Comparison of ENCODE assay signal across 8 mouse cellular contexts in genomic region chr13:94285281-94285871, GRCm38 (mm10). TPM values are rescaled to one million over a fixed set of nuclear protein-coding genes. Genes with fewer than 3 reads are reported as not detected.
DNase-seq lines count a peak whose midpoint lies in the region; ATAC-seq and TF ChIP-seq lines count a peak whose summit lies in the region.

Gene Scamp1 (minus strand): TSS chr13:94285857.

- no peaks in the 10 kb centered on the region for H3K36me3 ChIP-seq in forebrain, embryonic 14.5 days (ENCODE audit: control insufficient read depth, insufficient read depth, low read length)
- no peaks in the 10 kb centered on the region for H3K36me3 ChIP-seq in liver, embryonic 15.5 days (replicated peaks)
- no peaks in the 10 kb centered on the region for H3K36me3 ChIP-seq in neural tube, embryonic 12.5 days
- H3K36me3 ChIP-seq in stomach, postnatal 0 days (ENCODE audit: control insufficient read depth, insufficient read depth, low read length), result no peaks in the 10 kb centered on the region

- peaks cover 11% of the 10 kb centered on the region for H3K4me1 ChIP-seq in forebrain, embryonic 14.5 days (ENCODE audit: control insufficient read depth, insufficient read depth, low read length)
- H3K4me1 ChIP-seq in liver, embryonic 15.5 days (replicated peaks), result peaks cover 34% of the 10 kb centered on the region
- H3K4me1 ChIP-seq in neural tube, embryonic 12.5 days, result peaks cover 7% of the 10 kb centered on the region
- no peaks in the 10 kb centered on the region; the same call in 1 of the 2 replicates for H3K4me1 ChIP-seq in stomach, postnatal 0 days (replicated peaks; ENCODE audit: control insufficient read depth, insufficient read depth)

- peak; percentile 97 for ATAC-seq in forebrain, embryonic 14.5 days
- ATAC-seq in liver, embryonic 15.5 days (ENCODE audit: insufficient read depth), result peak; percentile 90
- peak; percentile 98 for ATAC-seq in neural tube, embryonic 12.5 days (ENCODE audit: low FRiP score, low read depth)
- peak; percentile 98 for ATAC-seq in stomach, postnatal 0 days (ENCODE audit: low FRiP score, low TSS enrichment)

- no peak for TF ChIP-seq EP300 in stomach, postnatal 0 days (optimal IDR thresholded peaks at IDR 0.05)

- intact Hi-C loops in heart, postnatal 10 days (cut with DNase I), result loop anchor here (5.0 kb wide), 1 partner anchor 72 kb away; the partner anchor contains the start of gene Ap3b1

- DNase-seq in CD8-positive naive resting alpha-beta T cell, adult 2 months (ENCODE audit: low read depth in 2 of 2, low spot score in 2 of 2), result peak; percentile 58 to 69
- DNase-seq in cerebellum, adult 11 months, result peak; percentile 90
- peak; percentile 92 for DNase-seq in forebrain, embryonic 14.5 days (ENCODE audit: low spot score)
- peak; percentile 93 to 95 for DNase-seq in heart, postnatal 10 days
- DNase-seq in kidney, postnatal 4 days, result peak; percentile 92 to 95
- DNase-seq in stomach, postnatal 0 days (ENCODE audit: low spot score), result peak; percentile 94

- H3K9ac ChIP-seq in forebrain, embryonic 14.5 days (ENCODE audit: low read length), result peak within 1 kb of the TSS; percentile 92
- peak within 1 kb of the TSS; percentile 82 for H3K9ac ChIP-seq in liver, embryonic 15.5 days
- peak within 1 kb of the TSS; percentile 91 for H3K9ac ChIP-seq in neural tube, embryonic 12.5 days
- peak within 1 kb of the TSS; percentile 96 for H3K9ac ChIP-seq in stomach, postnatal 0 days (ENCODE audit: low read length)

- peak within 1 kb of the TSS; percentile 79 for H3K4me2 ChIP-seq in forebrain, embryonic 14.5 days (ENCODE audit: low read length)
- peak within 1 kb of the TSS; percentile 94 for H3K4me2 ChIP-seq in liver, embryonic 15.5 days
- H3K4me2 ChIP-seq in neural tube, embryonic 12.5 days (replicated peaks), result peak within 1 kb of the TSS; percentile 80
- H3K4me2 ChIP-seq in stomach, postnatal 0 days (replicated peaks; ENCODE audit: low read depth), result peak within 1 kb of the TSS; percentile 89

- H3K27me3 ChIP-seq in forebrain, embryonic 14.5 days (replicated peaks; ENCODE audit: control insufficient read depth, insufficient read depth, low read length), result no peaks in the 10 kb centered on the region
- no peaks in the 10 kb centered on the region for H3K27me3 ChIP-seq in liver, embryonic 15.5 days
- no peaks in the 10 kb centered on the region for H3K27me3 ChIP-seq in neural tube, embryonic 12.5 days (replicated peaks)
- H3K27me3 ChIP-seq in stomach, postnatal 0 days (ENCODE audit: control insufficient read depth, insufficient read depth, low read length), result no peaks in the 10 kb centered on the region

- 0% methylated on average over 57 of the region's 62 CpGs for WGBS in forebrain, embryonic 14.5 days
- WGBS in liver, embryonic 15.5 days (ENCODE audit: insufficient replicate concordance), result under 1% methylated on average over 62 of the region's 62 CpGs
- under 1% methylated on average over 62 of the region's 62 CpGs for WGBS in neural tube, embryonic 12.5 days
- under 1% methylated on average over 62 of the region's 62 CpGs for WGBS in stomach, postnatal 0 days

- no peaks in the 10 kb centered on the region for H3K9me3 ChIP-seq in forebrain, embryonic 14.5 days (replicated peaks; ENCODE audit: control insufficient read depth, low read length)
- no peaks in the 10 kb centered on the region for H3K9me3 ChIP-seq in liver, embryonic 15.5 days (replicated peaks)
- H3K9me3 ChIP-seq in neural tube, embryonic 12.5 days, result no peaks in the 10 kb centered on the region
- no peaks in the 10 kb centered on the region for H3K9me3 ChIP-seq in stomach, postnatal 0 days (ENCODE audit: control insufficient read depth, low read length)

- peak within 1 kb of the TSS; percentile 92 for H3K4me3 ChIP-seq in forebrain, embryonic 14.5 days (ENCODE audit: low read depth, low read length)
- H3K4me3 ChIP-seq in liver, embryonic 15.5 days (replicated peaks), result peak within 1 kb of the TSS; percentile 84
- H3K4me3 ChIP-seq in neural tube, embryonic 12.5 days, result peak within 1 kb of the TSS; percentile 97
- peak within 1 kb of the TSS; percentile 95 for H3K4me3 ChIP-seq in stomach, postnatal 0 days (ENCODE audit: low read depth, low read length)

- H3K27ac ChIP-seq in forebrain, embryonic 14.5 days (ENCODE audit: low read depth, low read length), result peak within 1 kb of the TSS; percentile 86
- peak within 1 kb of the TSS; percentile 72 for H3K27ac ChIP-seq in liver, embryonic 15.5 days (replicated peaks)
- H3K27ac ChIP-seq in neural tube, embryonic 12.5 days, result peak within 1 kb of the TSS; percentile 62
- peak within 1 kb of the TSS; percentile 90 for H3K27ac ChIP-seq in stomach, postnatal 0 days (replicated peaks)

- no peak for TF ChIP-seq CTCF in stomach, postnatal 0 days (IDR thresholded peaks at IDR 0.05; ENCODE audit: low read depth)

RNA-seq across cellular contexts. Expression of gene Scamp1, which starts in this region (rescaled TPM):
- polyA plus RNA-seq in forebrain, embryonic 14.5 days (2014; fragmentation: Nextera tagmentation; extraction: Ambion mirVana), result 58.5 and 85.3 TPM in 2 replicates
- 10 to 100 TPM; 35.7 to 39.1 TPM for total RNA-seq in heart, postnatal 10 days (2021)
- polyA plus RNA-seq in liver, embryonic 15.5 days (2015; fragmentation: Nextera tagmentation; extraction: Ambion mirVana), result 7.3 and 8.6 TPM in 2 replicates
- 71.4 and 77.4 TPM in 2 replicates for polyA plus RNA-seq in neural tube, embryonic 12.5 days (2016; fragmentation: Nextera tagmentation; extraction: Ambion mirVana)
- polyA plus RNA-seq in stomach, postnatal 0 days (2015; fragmentation: Nextera tagmentation; extraction: Ambion mirVana), result 33.8 and 34.7 TPM in 2 replicates

Comparison
In these comparisons a context has a peak if more than half of its experiments do, and no peak if none do; other contexts are left out.
1. Peak in every context shown above with its lines: DNase-seq, ATAC-seq, H3K4me3 ChIP-seq and H3K27ac ChIP-seq.